Mouse (Mus musculus) brown adipose tissue, adult 24 weeks (tissue): ENCODE data around the gene Gm3542. TPM values are rescaled to one million over a fixed set of nuclear protein-coding genes. Genes with fewer than 3 reads are reported as not detected.
"Not testable (repeated sequence)": the region's sequence is repeated elsewhere in the genome, so short reads cannot be mapped to it uniquely, and the experiment has no call there.

Experiments
- H3K27ac ChIP-seq: fragments of 200-500 bp; replicated peaks from 2 replicates; pipeline ENCODE4 v1.5.1; 2012; ENCODE audit warnings: low read depth, mild to moderate bottlenecking, low read length
- H3K4me1 ChIP-seq: fragments of 200-500 bp; 2 replicates; pipeline ENCODE4 v1.6.1; 2012; ENCODE audit warnings: low read length, mixed read lengths; ENCODE audit not compliant: control insufficient read depth, insufficient read depth, insufficient read length
- H3K4me3 ChIP-seq: fragments of 200-500 bp; 2 replicates; pipeline ENCODE4 v1.5.1; 2012; ENCODE audit warnings: low read depth, mild to moderate bottlenecking, low read length, moderate library complexity; ENCODE audit not compliant: insufficient read depth
- polyA plus RNA-seq: library from polyadenylated mRNA; stranded (reverse); fragments of >200 nt; gene quantifications from 2 replicates; pipeline ENCODE4 v1.2.4, GENCODE M21; 2012; ENCODE audit not compliant: missing spikeins, insufficient read depth, insufficient read length

Gene Gm3542
- not detected in 2 replicates for polyA plus RNA-seq

- not testable (repeated sequence) for H3K27ac ChIP-seq, H3K4me1 ChIP-seq, H3K4me3 ChIP-seq
Measured at GRCm38 (mm10) chr14:5334828-5335227, at the start of gene Gm3542. Gm3542 (minus strand) TSS chr14:5334928.

Other genes starting within 250 kb of the Gm3542 start
- gene Gm8279, start 203.4 kb downstream of the Gm3542 start, polyA plus RNA-seq, result not detected in 2 replicates
- gene Gm3317, start 170.4 kb downstream of the Gm3542 start, polyA plus RNA-seq, result not detected in 2 replicates
- not detected in 2 replicates for gene Gm8271, start 149.1 kb downstream of the Gm3542 start, polyA plus RNA-seq
- gene Gm3526, start 74.3 kb downstream of the Gm3542 start, polyA plus RNA-seq, result not detected in 2 replicates
- gene Gm3500, start 54.1 kb upstream of the Gm3542 start, polyA plus RNA-seq, result not detected in 2 replicates
- not detected in 2 replicates for gene Gm3194, start 120.5 kb upstream of the Gm3542 start, polyA plus RNA-seq
- gene Gm8246, start 142.9 kb upstream of the Gm3542 start, polyA plus RNA-seq, result not detected in 2 replicates
- not detected in 2 replicates for gene Gm3187, start 149.3 kb upstream of the Gm3542 start, polyA plus RNA-seq
- not detected in 2 replicates for gene Gm3488, start 166.7 kb upstream of the Gm3542 start, polyA plus RNA-seq
- gene Gm3532, start 203.6 kb upstream of the Gm3542 start, polyA plus RNA-seq, result not detected in 2 replicates